Mouse (Mus musculus) brain, embryonic 14.5 days (tissue): ENCODE data around the gene Gsg1l.

ENCODE experiments used
- CTCF ChIP-seq: fragments of 200-500 bp; IDR thresholded peaks from 2 replicates; pipeline ENCODE4 v1.5.1; 2012; ENCODE audit warnings: inconsistent platforms, mild to moderate bottlenecking, moderate library complexity, borderline replicate concordance; ENCODE audit not compliant: insufficient read depth, insufficient read length; ENCODE audit errors: extremely low read depth
- POLR2A ChIP-seq: fragments of 200-500 bp; IDR thresholded peaks from 2 replicates; pipeline ENCODE4 v1.6.1; 2012; ENCODE audit warnings: mild to moderate bottlenecking, inconsistent platforms, borderline replicate concordance; ENCODE audit not compliant: poor library complexity, insufficient read depth, insufficient read length, severe bottlenecking; ENCODE audit errors: extremely low read depth

- no peak for TF ChIP-seq POLR2A
- no peak for TF ChIP-seq CTCF
These were observed 5.3 kb downstream of the Gsg1l start for GRCm38 (mm10) chr7:126076935-126077334.
